Mouse (Mus musculus) erythroblast, embryonic 14.5 days (primary cell): ENCODE results near the gene Hbq1b.

Source experiments
- GATA1 ChIP-seq: IDR thresholded peaks from 2 replicates; pipeline ENCODE4 v1.6.1; 2012; ENCODE audit warnings: low read length, inconsistent platforms, mixed read lengths
- TAL1 ChIP-seq: IDR thresholded peaks from 3 replicates; pipeline ENCODE4 v1.6.1; 2012; ENCODE audit warnings: low read length, inconsistent platforms, mixed read lengths

DNA sequence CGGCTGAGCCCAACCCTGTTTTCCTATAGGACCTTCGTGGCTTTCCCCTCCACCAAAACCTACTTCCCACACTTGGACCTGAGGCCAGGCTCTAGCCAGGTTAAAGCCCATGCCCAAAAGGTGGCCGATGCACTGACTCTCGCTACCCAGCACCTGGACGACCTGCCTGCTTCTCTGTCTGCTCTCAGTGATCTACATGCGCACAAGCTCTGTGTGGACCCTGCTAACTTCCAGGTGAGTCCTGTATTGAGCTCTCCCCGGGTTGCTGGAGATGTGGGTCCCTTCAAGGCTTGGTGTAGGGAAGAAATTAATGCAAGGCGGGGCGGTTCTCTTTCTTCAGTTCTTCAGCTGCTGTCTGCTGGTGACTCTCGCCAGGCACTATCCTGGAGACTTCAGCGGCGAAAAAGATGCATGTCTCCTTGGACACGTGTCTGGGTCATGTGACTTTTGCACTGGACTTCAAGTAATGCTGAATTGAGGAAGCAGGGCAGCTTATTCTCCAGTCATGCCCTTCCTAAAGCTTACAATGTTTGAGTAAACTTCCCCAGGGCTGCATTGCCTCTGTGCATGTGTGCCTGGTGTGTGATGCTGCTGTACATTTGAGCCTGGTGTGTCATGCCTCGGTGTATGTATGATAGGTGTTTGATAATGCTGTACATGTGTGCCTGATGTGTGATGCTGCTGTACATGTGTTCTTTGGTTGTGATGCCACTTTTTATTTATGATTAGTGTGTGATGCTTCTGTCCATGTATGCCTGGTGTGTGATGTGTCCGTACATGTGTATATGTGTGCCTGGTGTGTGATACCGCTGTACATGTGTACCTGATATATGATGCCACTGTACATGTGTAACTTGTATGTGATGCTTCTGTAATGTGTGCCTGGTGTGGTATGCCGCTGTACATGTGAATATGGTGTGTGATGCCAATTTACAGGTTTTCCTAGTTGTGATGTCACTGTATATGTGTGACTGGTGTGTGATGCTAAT is 13.8 kb downstream of the Hbq1b start:
- no peak for TF ChIP-seq TAL1
- TF ChIP-seq GATA1: no peak
